Mouse (Mus musculus): ENCODE data around the gene Stxbp2. TPM values are rescaled to one million over a fixed set of nuclear protein-coding genes. Genes with fewer than 3 reads are reported as not detected.

The Stxbp2 gene
- total RNA-seq, 2 experiments from 2014 or later: 1.6 to 3.8 TPM

GRCm38 (mm10) chr8:3625445-3625844 is 5.3 kb upstream of the Stxbp2 start, which contains the start of gene Pcp2:
Gene Pcp2 (minus strand): TSS chr8:3625545.
- intact Hi-C loops (cut with DNase I; ENCODE audit: low total_unique reads): loop anchor here (10.0 kb wide), 1 partner anchor 49 kb away; the partner anchor contains the start of genes Fcor and Trappc5
- no peak for DNase-seq

- intact Hi-C loops (cut with DNase I; ENCODE audit: low total_unique reads): loop anchor here (10.0 kb wide), 1 partner anchor 48 kb away; the partner anchor contains the start of genes Fcor and Trappc5
Measured at GRCm38 (mm10) chr8:3626971-3627370, 3.8 kb upstream of the Stxbp2 start.

GRCm38 (mm10) chr8:3628014-3628413 is 2.7 kb upstream of the Stxbp2 start:
- intact Hi-C loops (cut with DNase I; ENCODE audit: low total_unique reads): loop anchor here (10.0 kb wide), 1 partner anchor 47 kb away; the partner anchor contains the start of genes Fcor and Trappc5
- DNase-seq: no peak

More at GRCm38 (mm10) chr8:3626971-3627370, 3.8 kb upstream of the Stxbp2 start:
- DNase-seq: no peak

- intact Hi-C loops (cut with DNase I; ENCODE audit: low total_unique reads): no loop called here
- DNase-seq: no peak
Measured at GRCm38 (mm10) chr8:3631478-3631875, 722 bp downstream of the Stxbp2 start.

- DNase-seq: peak; percentile 29
- intact Hi-C loops (cut with DNase I; ENCODE audit: low total_unique reads): no loop called here
Measured at GRCm38 (mm10) chr8:3645804-3646203, 15.0 kb downstream of the Stxbp2 start.

GRCm38 (mm10) chr8:3646824-3647531 is 16.2 kb downstream of the Stxbp2 start:
- DNase-seq: no peak
- intact Hi-C loops (cut with DNase I; ENCODE audit: low total_unique reads): no loop called here

GRCm38 (mm10) chr8:3647561-3647960 is 16.8 kb downstream of the Stxbp2 start:
- intact Hi-C loops (cut with DNase I; ENCODE audit: low total_unique reads): no loop called here
- DNase-seq: no peak

GRCm38 (mm10) chr8:3648268-3648667 is 17.5 kb downstream of the Stxbp2 start:
- DNase-seq: no peak
- intact Hi-C loops (cut with DNase I; ENCODE audit: low total_unique reads): no loop called here

GRCm38 (mm10) chr8:3648990-3649389 is 18.2 kb downstream of the Stxbp2 start:
- no peak for DNase-seq
- intact Hi-C loops (cut with DNase I; ENCODE audit: low total_unique reads): no loop called here

- intact Hi-C loops (cut with DNase I; ENCODE audit: low total_unique reads): no loop called here
- DNase-seq: no peak
Measured at GRCm38 (mm10) chr8:3652845-3653244, 22.1 kb downstream of the Stxbp2 start.

- intact Hi-C loops (cut with DNase I; ENCODE audit: low total_unique reads): no loop called here
- no peak for DNase-seq
Measured at GRCm38 (mm10) chr8:3654726-3655508, 24.2 kb downstream of the Stxbp2 start.

GRCm38 (mm10) chr8:3655526-3655925 is 24.8 kb downstream of the Stxbp2 start, which contains the start of gene Retn:
Gene Retn (plus strand): TSS chr8:3655770.
- DNase-seq: no peak
- intact Hi-C loops (cut with DNase I; ENCODE audit: low total_unique reads): no loop called here

- intact Hi-C loops (cut with DNase I; ENCODE audit: low total_unique reads): no loop called here
- no peak for DNase-seq
Measured at GRCm38 (mm10) chr8:3656725-3657381, 26.1 kb downstream of the Stxbp2 start.

- intact Hi-C loops (cut with DNase I; ENCODE audit: low total_unique reads): no loop called here
- DNase-seq: no peak
Measured at GRCm38 (mm10) chr8:3660889-3661288, 30.1 kb downstream of the Stxbp2 start.

GRCm38 (mm10) chr8:3664405-3664804 is 33.6 kb downstream of the Stxbp2 start:
- intact Hi-C loops (cut with DNase I; ENCODE audit: low total_unique reads): no loop called here
- no peak for DNase-seq

GRCm38 (mm10) chr8:3665507-3665906 is 34.8 kb downstream of the Stxbp2 start, which contains the start of gene Mcemp1:
Gene Mcemp1 (plus strand): TSS chr8:3665754.
- DNase-seq: no peak
- intact Hi-C loops (cut with DNase I; ENCODE audit: low total_unique reads): no loop called here

GRCm38 (mm10) chr8:3670388-3670787 is 39.6 kb downstream of the Stxbp2 start:
- intact Hi-C loops (cut with DNase I; ENCODE audit: low total_unique reads): loop anchor here (10.0 kb wide), 2 partner anchors 46 to 316 kb away; partner anchors contain the start of genes A430078G23Rik, Pcp2, Pet100 and Xab2
- DNase-seq: no peak

- intact Hi-C loops (cut with DNase I; ENCODE audit: low total_unique reads): loop anchor here (2.0 to 10.0 kb wide), 3 partner anchors 47 to 317 kb away; partner anchors contain the start of genes A430078G23Rik, Pcp2, Pet100 and Xab2
- peak; percentile 76 for DNase-seq
Measured at GRCm38 (mm10) chr8:3671980-3672491, 41.3 kb downstream of the Stxbp2 start, which contains the start of gene Fcor. Gene Fcor (minus strand): TSS chr8:3672362.

- DNase-seq: no peak
- intact Hi-C loops (cut with DNase I; ENCODE audit: low total_unique reads): loop anchor here (10.0 kb wide), 2 partner anchors 50 to 320 kb away; partner anchors contain the start of genes A430078G23Rik, Pcp2, Pet100 and Xab2
Measured at GRCm38 (mm10) chr8:3674671-3675070, 43.9 kb downstream of the Stxbp2 start.

All from gastrocnemius, postnatal 14 days (tissue).